Mouse (Mus musculus) liver, embryonic 14.5 days (tissue): ENCODE data around the gene Top3a. TPM values are rescaled to one million over a fixed set of nuclear protein-coding genes. Genes with fewer than 3 reads are reported as not detected.

Experiments used
- ATAC-seq: fragments of 200-750 bp; cut with Nextera tagmentation; 2 replicates; pipeline ENCODE4 v1.8.0; 2017; ENCODE audit warnings: moderate number of reproducible peaks, mild to moderate bottlenecking, moderate library complexity; ENCODE audit not compliant: insufficient read depth
- DNase-seq, 3 experiments: peaks; one replicate each; pipeline ENCODE4 v3.0.0-alpha.2; 2012 to 2013; ENCODE audit warnings: low read depth in 3 of 3, low spot score in 3 of 3
- H3K27ac ChIP-seq: fragments of 300-500 bp; sonication (generic); 2 replicates; pipeline ENCODE4 v1.5.1; 2014; ENCODE audit warnings: moderate library complexity, mild to moderate bottlenecking, control low read depth, inconsistent platforms
- H3K27me3 ChIP-seq: fragments of 300-500 bp; sonication (generic); 2 replicates; pipeline ENCODE4 v1.6.1; 2014; ENCODE audit warnings: mild to moderate bottlenecking, low read length, moderate library complexity; ENCODE audit not compliant: control insufficient read depth, insufficient read depth
- H3K36me3 ChIP-seq: fragments of 300-500 bp; sonication (generic); replicated peaks from 2 replicates; pipeline ENCODE4 v1.6.1; 2014; ENCODE audit warnings: low read depth; ENCODE audit not compliant: control insufficient read depth, insufficient read depth
- H3K4me1 ChIP-seq, 2 experiments: fragments of 200-500 bp in 1 of 2; fragments of 300-500 bp in 1 of 2; sonication (generic) in 1 of 2; replicated peaks; 2 replicates each; pipeline ENCODE4 v1.6.1; 2012 to 2014; ENCODE audit warnings: antibody characterized with exemption in 1 of 2, inconsistent platforms in 1 of 2, low read length in 1 of 2; ENCODE audit not compliant: control insufficient read depth in 2 of 2, insufficient read depth in 2 of 2
- H3K4me2 ChIP-seq: fragments of 300-500 bp; sonication (generic); 2 replicates; pipeline ENCODE4 v1.6.1; 2014; ENCODE audit warnings: low read depth, mild to moderate bottlenecking, control low read depth, moderate library complexity
- H3K4me3 ChIP-seq, 2 experiments: fragments of 200-500 bp in 1 of 2; fragments of 300-500 bp in 1 of 2; sonication (generic) in 1 of 2; 2 replicates each; pipeline ENCODE4 v1.5.1; 2012 to 2014; ENCODE audit warnings: low read depth in 2 of 2, low read length in 2 of 2, mild to moderate bottlenecking in 2 of 2, control low read depth in 1 of 2, inconsistent platforms in 1 of 2, moderate library complexity in 1 of 2; ENCODE audit not compliant: insufficient read depth in 1 of 2
- H3K9ac ChIP-seq: fragments of 300-500 bp; sonication (generic); replicated peaks from 2 replicates; pipeline ENCODE4 v1.6.1; 2014; ENCODE audit warnings: mild to moderate bottlenecking, control low read depth, moderate library complexity
- H3K9me3 ChIP-seq: fragments of 300-500 bp; sonication (generic); 2 replicates; pipeline ENCODE4 v1.6.1; 2016; ENCODE audit warnings: low read length, mixed read lengths; ENCODE audit not compliant: control insufficient read depth
- CTCF ChIP-seq: IDR thresholded peaks from 2 replicates; pipeline ENCODE4 v1.5.1; 2016; ENCODE audit warnings: antibody characterized with exemption, low read depth, control low read depth
- EP300 ChIP-seq: IDR thresholded peaks from 2 replicates; pipeline ENCODE4 v1.6.1; 2016; ENCODE audit warnings: antibody characterized with exemption, low read depth
- WGBS: fragments of 180-500 bp; shearing (Covaris S2); extraction: QIAGEN DNeasy Blood & Tissue Kit; methylation state at CpG from one replicate; pipeline ENCODE4 v1.1.7; 2014; ENCODE audit not compliant: insufficient replicate concordance; 5-methylcytosine and 5-hydroxymethylcytosine counted together
- polyA plus RNA-seq, 2 experiments: library from polyadenylated mRNA; depleted of rRNA in 1 of 2; stranded (reverse) in 1 of 2; unstranded in 1 of 2; fragments of >200 nt; fragmentation: Nextera tagmentation in 1 of 2; extraction: Ambion mirVana in 1 of 2; gene quantifications; 2 replicates each; pipeline versions ENCODE4 v1.2.1 to v1.2.3; 2012 to 2014

Gene Top3a
- polyA plus RNA-seq, 2 experiments, result 4.4 to 5.0 TPM

DNA sequence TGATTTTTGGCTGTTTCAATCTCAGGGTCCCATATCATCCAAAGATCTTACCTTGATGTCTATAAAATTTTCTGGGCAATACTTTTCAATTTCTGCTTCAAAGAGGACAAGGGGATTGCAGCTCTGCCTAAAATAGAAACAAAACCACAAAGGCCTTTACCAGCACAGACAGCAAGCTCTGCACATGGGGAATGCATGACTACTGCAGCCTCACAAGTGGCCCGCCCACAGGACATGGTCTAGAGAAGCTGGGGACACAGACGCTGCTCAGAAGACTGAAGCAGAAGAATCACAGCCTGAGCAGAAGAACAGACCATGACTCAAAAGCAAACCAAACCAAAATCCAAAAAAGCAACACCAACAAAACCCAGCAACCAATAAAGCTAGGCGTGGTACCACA, 15.5 kb downstream of the Top3a start:
- Histone ChIP-seq H3K9me3 (no peaks in the 10 kb centered on the region), H3K27ac (no peak overlapping the region), H3K4me3 (no peak overlapping the region), H3K27me3 (no peaks in the 10 kb centered on the region), H3K4me2 (no peak overlapping the region), H3K36me3 (peaks cover 11% of the 10 kb centered on the region), H3K4me1 (no peaks in the 10 kb centered on the region), H3K9ac (no peak overlapping the region)
- ATAC-seq (no peak), DNase-seq (no peak)
- 64% methylated on average over 3 of the region's 3 CpGs for WGBS
- TF ChIP-seq CTCF (no peak), EP300 (no peak)

DNA sequence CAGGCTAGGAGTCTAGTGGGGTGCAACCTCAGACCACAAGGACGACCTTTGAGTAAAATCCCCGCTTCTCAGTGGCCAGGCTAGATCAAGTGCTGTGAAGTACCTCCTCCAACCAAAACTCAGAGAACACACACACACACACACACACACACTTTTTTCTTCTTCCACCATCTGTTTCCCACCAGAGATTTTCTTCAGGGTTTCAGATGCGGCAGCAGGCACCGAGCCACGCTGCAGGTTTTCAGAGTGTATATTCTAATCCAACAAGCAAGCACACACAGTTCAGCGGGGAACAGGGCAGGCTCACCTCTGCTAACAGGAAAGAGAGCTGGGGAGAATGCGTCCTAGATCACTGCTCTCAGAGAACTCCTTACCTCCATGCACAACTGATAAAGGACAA, 21.6 kb downstream of the Top3a start:
- H3K4me2 ChIP-seq, result no peak overlapping the region
- DNase-seq (no peak), ATAC-seq (no peak)
- no peak overlapping the region for H3K9ac ChIP-seq
- no peak overlapping the region for H3K27ac ChIP-seq
- no peaks in the 10 kb centered on the region for H3K27me3 ChIP-seq
- H3K36me3 ChIP-seq, result peaks cover 21% of the 10 kb centered on the region
- TF ChIP-seq EP300, result no peak
- TF ChIP-seq CTCF, result no peak
- WGBS, result 80% methylated on average over 7 of the region's 7 CpGs
- no peaks in the 10 kb centered on the region for H3K4me1 ChIP-seq
- H3K9me3 ChIP-seq, result no peaks in the 10 kb centered on the region
- H3K4me3 ChIP-seq, result no peak overlapping the region

DNA sequence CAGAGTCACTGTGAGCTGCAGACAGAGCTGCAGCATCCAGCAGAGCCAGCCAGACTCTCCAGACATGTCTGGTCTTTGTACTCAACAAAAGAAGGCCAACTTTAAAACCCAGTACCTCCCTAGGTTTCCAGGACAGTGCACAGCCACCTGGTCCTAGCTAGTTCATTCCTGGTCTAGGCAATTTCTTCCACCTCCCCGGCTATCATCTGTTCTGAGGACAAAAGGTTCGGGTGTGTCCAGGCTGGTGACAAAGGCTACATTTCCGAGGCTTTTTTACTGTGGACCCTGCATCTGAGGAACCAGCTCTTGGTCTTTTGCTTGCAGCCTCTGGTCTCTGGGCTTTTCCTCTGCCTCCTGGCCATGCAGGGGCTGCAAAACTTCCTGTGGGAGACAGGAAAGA, 36.8 kb downstream of the Top3a start:
- DNase-seq (no peak), ATAC-seq (no peak)
- H3K4me3 ChIP-seq, result no peak overlapping the region
- no peaks in the 10 kb centered on the region for H3K9me3 ChIP-seq
- peaks cover 6% of the 10 kb centered on the region; the same call in 1 of the 2 replicates for H3K36me3 ChIP-seq
- TF ChIP-seq CTCF (no peak), EP300 (no peak)
- H3K9ac ChIP-seq, result no peak overlapping the region
- H3K27me3 ChIP-seq, result no peaks in the 10 kb centered on the region
- H3K4me2 ChIP-seq, result no peak overlapping the region
- H3K4me1 ChIP-seq, result peaks cover 4 to 9% of the 10 kb centered on the region in 2 experiments; a peak in 3 of 4 replicates
- 81% methylated on average over 3 of the region's 3 CpGs for WGBS
- no peak overlapping the region for H3K27ac ChIP-seq

DNA sequence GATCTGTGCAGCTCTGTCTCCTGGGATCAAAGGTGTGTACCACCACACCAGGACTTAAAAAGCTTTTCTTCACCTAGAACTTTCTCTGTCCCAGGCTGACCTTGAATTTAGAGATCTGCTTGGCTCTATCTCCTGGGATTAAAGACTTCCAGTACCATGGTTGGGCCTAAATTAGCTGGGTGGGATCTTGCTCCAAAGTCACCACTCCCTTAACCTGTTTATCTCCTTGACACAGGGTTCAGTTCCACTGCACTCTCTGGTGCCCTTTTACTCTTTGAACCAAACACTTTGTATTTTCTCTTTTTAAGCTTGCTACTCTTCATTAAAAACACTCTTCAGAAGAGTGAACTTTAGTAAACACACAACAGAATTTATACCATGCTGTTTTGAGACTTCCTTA, 39.7 kb downstream of the Top3a start:
- TF ChIP-seq EP300 (no peak), CTCF (no peak)
- H3K9ac ChIP-seq, result no peak overlapping the region
- H3K27me3 ChIP-seq, result no peaks in the 10 kb centered on the region
- H3K4me3 ChIP-seq, result no peak overlapping the region
- H3K9me3 ChIP-seq, result no peaks in the 10 kb centered on the region
- H3K4me1 ChIP-seq, result peaks cover 4 to 9% of the 10 kb centered on the region in 2 experiments; a peak in 3 of 4 replicates
- peak overlapping the region; percentile 2; the same call in 1 of the 2 replicates for H3K4me2 ChIP-seq
- ATAC-seq (no peak), DNase-seq (no peak)
- no peak overlapping the region for H3K27ac ChIP-seq
- peaks cover 3% of the 10 kb centered on the region; the same call in 1 of the 2 replicates for H3K36me3 ChIP-seq

DNA sequence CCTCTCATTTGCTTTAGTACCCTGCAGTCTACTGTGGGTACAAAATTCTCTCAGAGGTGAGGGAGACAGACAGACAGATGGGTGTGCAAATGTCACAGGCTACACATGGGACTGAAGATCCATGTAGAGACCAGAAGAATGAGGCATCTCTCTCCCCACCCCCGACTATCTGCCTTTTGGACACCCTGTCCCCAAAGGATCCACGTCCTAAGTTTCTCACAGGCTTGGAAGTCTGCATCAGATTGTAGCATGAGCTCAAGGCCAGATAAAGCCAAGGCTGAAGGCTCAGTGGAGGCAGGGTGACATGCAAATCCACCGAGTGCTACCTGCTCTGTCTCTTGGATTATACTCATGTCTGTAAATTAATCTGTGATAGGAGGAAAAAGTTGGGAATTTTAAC, 40.7 kb downstream of the Top3a start:
- Histone ChIP-seq H3K9ac (no peak overlapping the region), H3K4me2 (no peak overlapping the region), H3K4me3 (no peak overlapping the region), H3K4me1 (peaks cover 4 to 9% of the 10 kb centered on the region in 2 experiments; a peak in 3 of 4 replicates), H3K9me3 (no peaks in the 10 kb centered on the region), H3K27me3 (no peaks in the 10 kb centered on the region), H3K27ac (no peak overlapping the region), H3K36me3 (no peaks in the 10 kb centered on the region)
- DNase-seq (no peak), ATAC-seq (no peak)
- TF ChIP-seq EP300 (no peak), CTCF (no peak)
- WGBS, result 62% methylated on average over 3 of the region's 3 CpGs
